Mouse (Mus musculus) forebrain, embryonic 11.5 days (tissue): ENCODE results near the gene Gpd2. TPM values are rescaled to one million over a fixed set of nuclear protein-coding genes. Genes with fewer than 3 reads are reported as not detected.

ENCODE experiments used
- ATAC-seq: fragments of 200-750 bp; cut with Nextera tagmentation; replicated peaks from 2 replicates; pipeline ENCODE4 v1.8.0; 2017; ENCODE audit warnings: moderate TSS enrichment; ENCODE audit not compliant: low FRiP score
- DNase-seq: peaks from one replicate; pipeline ENCODE4 v3.0.0-alpha.2; 2017; ENCODE audit warnings: low spot score
- H3K27ac ChIP-seq: fragments of 300-500 bp; sonication (generic); 2 replicates; pipeline ENCODE4 v1.5.1; 2014; ENCODE audit warnings: low read depth, low read length
- H3K27me3 ChIP-seq: fragments of 300-500 bp; sonication (generic); 2 replicates; pipeline ENCODE4 v1.6.1; 2014; ENCODE audit warnings: mild to moderate bottlenecking, low read length, mixed read lengths; ENCODE audit not compliant: control insufficient read depth, insufficient read depth
- H3K36me3 ChIP-seq: fragments of 300-500 bp; sonication (generic); 2 replicates; pipeline ENCODE4 v1.6.1; 2014; ENCODE audit warnings: mild to moderate bottlenecking, low read length, moderate library complexity, mixed read lengths; ENCODE audit not compliant: control insufficient read depth, insufficient read depth
- H3K4me1 ChIP-seq: fragments of 300-500 bp; sonication (generic); replicated peaks from 2 replicates; pipeline ENCODE4 v1.6.1; 2014; ENCODE audit warnings: low read length, mixed read lengths; ENCODE audit not compliant: control insufficient read depth, insufficient read depth
- H3K4me2 ChIP-seq: fragments of 300-500 bp; sonication (generic); 2 replicates; pipeline ENCODE4 v1.6.1; 2014; ENCODE audit warnings: low read depth, mild to moderate bottlenecking, low read length, moderate library complexity, mixed read lengths; ENCODE audit not compliant: severe bottlenecking
- H3K4me3 ChIP-seq: fragments of 300-500 bp; sonication (generic); 2 replicates; pipeline ENCODE4 v1.5.1; 2014; ENCODE audit warnings: low read depth, low read length
- H3K9ac ChIP-seq: fragments of 300-500 bp; sonication (generic); 2 replicates; pipeline ENCODE4 v1.6.1; 2014; ENCODE audit warnings: low read length
- H3K9me3 ChIP-seq: fragments of 300-500 bp; sonication (generic); 2 replicates; pipeline ENCODE4 v1.6.1; 2016; ENCODE audit warnings: low read length, mixed read lengths; ENCODE audit not compliant: control insufficient read depth
- WGBS: fragments of 180-500 bp; shearing (Covaris S2); extraction: QIAGEN DNeasy Blood & Tissue Kit; methylation state at CpG from one replicate; pipeline ENCODE4 v1.1.7; 2014; 5-methylcytosine and 5-hydroxymethylcytosine counted together
- polyA plus RNA-seq: library from polyadenylated mRNA; unstranded; fragments of >200 nt; fragmentation: Nextera tagmentation; extraction: Ambion mirVana; gene quantifications from 2 replicates; pipeline ENCODE4 v1.2.1, GENCODE M21; 2014

Gene Gpd2
- polyA plus RNA-seq, 1 experiment from 2014 or later: 29.0 TPM

DNA sequence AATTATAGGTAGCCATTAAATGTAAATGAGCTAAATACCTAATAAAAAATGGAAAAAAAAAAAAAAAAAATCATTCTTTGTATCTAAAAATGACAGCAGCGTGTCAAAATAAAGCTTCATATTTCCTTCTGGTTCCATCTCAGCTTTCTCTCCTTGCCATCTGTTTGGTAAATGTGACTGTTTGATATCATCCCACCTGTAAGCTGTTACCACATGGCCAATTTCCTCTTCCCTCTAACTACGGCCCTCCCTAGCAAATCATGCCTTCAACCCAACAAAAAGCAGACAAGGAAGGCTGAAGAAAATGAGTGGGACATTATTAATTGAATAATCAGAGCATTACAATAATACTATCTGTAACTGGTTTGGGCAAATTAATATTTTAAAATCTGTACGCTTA, 160.3 kb downstream of the Gpd2 start:
- 86% methylated on average over 3 of the region's 3 CpGs for WGBS
- DNase-seq: no peak
- Histone ChIP-seq H3K4me2 (no peak overlapping the region), H3K9ac (no peak overlapping the region), H3K27me3 (no peaks in the 10 kb centered on the region), H3K4me1 (no peaks in the 10 kb centered on the region), H3K36me3 (no peaks in the 10 kb centered on the region), H3K4me3 (no peak overlapping the region), H3K27ac (no peak overlapping the region), H3K9me3 (no peaks in the 10 kb centered on the region; the same call in 1 of the 2 replicates)
- no peak for ATAC-seq

DNA sequence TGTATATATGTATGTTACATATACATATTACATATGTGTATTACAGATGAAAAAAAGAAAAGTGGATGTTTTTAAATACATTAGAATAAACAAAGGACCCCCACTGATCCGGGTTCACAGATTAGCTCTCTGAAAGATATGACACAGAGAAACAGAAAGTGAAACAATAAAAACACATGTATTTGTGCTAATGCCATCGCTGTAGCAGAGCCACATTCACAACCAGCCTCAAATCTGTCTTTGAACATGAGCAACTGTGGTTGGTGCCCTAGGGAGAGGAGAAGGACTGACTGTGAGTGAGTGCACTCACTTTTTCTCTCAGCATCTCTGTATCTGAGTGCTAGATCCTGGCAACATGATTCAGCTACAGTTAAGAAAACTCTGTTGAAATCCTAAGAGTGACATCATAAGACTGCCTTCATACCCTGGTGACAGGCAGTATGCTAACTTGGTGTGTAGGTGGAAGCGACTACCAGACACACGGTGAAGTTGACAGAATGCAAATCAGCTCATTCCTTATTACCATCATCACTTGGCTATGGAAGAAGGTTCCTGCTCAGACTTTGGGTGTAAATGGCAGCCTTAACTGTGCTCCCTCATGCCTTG, 170.1 kb downstream of the Gpd2 start:
- H3K27me3 ChIP-seq: no peaks in the 10 kb centered on the region
- WGBS: 85% methylated on average over 4 of the region's 4 CpGs
- no peaks in the 10 kb centered on the region for H3K4me1 ChIP-seq
- no peak overlapping the region for H3K4me3 ChIP-seq
- DNase-seq (no peak), ATAC-seq (no peak)
- no peaks in the 10 kb centered on the region for H3K9me3 ChIP-seq
- no peak overlapping the region for H3K4me2 ChIP-seq
- no peak overlapping the region for H3K9ac ChIP-seq
- H3K36me3 ChIP-seq: no peaks in the 10 kb centered on the region
- no peak overlapping the region for H3K27ac ChIP-seq

DNA sequence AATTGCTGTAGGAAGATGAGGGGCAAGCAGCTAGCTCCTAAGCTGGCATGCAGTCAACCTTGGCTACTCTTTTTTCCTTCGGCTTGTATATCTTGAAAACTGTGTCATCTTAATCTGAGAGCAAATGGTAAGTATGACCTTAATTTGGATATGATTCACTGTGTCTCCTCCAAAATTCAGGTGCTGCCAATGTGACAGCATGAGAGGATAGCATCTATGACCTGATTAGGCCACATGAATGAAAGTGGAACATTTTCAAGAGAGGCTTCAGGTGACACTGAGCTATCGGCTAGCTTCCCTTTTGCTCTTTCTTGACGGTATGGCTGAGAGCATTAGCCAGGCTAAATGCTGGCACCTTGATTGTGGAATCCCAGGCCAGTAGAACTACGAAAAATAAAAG, 171.0 kb downstream of the Gpd2 start:
- Histone ChIP-seq H3K9ac (no peak overlapping the region), H3K4me3 (no peak overlapping the region), H3K4me2 (no peak overlapping the region), H3K36me3 (no peaks in the 10 kb centered on the region), H3K9me3 (no peaks in the 10 kb centered on the region), H3K27me3 (no peaks in the 10 kb centered on the region), H3K27ac (no peak overlapping the region), H3K4me1 (no peaks in the 10 kb centered on the region)
- 91% methylated on average over 4 of the region's 4 CpGs for WGBS
- DNase-seq (no peak), ATAC-seq (no peak)

DNA sequence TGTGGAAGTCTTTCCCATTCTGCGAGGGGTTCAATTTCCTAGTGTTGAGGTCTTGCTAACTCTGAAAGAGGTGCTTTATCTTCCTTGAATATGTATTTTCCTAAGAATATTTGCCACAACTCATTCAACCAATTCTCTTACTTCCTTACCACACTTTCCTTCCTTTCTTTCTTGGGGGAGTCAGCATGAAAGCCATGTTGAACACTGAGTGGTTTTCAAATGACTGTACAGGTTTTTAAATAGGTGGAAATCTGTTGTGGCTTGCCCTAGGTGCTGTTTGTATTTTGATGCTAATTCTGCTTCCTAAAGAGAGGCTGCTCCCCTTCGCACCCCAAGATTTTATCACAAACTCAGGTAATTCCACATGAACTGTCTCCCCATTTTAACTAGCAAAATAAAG, 174.1 kb downstream of the Gpd2 start:
- H3K4me3 ChIP-seq: no peak overlapping the region
- DNase-seq (no peak), ATAC-seq (no peak)
- no peaks in the 10 kb centered on the region for H3K9me3 ChIP-seq
- 91% methylated on average over 2 of the region's 2 CpGs for WGBS
- H3K9ac ChIP-seq: no peak overlapping the region
- H3K4me1 ChIP-seq: no peaks in the 10 kb centered on the region; the same call in 1 of the 2 replicates
- H3K27ac ChIP-seq: no peak overlapping the region
- no peak overlapping the region for H3K4me2 ChIP-seq
- no peaks in the 10 kb centered on the region for H3K27me3 ChIP-seq
- H3K36me3 ChIP-seq: no peaks in the 10 kb centered on the region

DNA sequence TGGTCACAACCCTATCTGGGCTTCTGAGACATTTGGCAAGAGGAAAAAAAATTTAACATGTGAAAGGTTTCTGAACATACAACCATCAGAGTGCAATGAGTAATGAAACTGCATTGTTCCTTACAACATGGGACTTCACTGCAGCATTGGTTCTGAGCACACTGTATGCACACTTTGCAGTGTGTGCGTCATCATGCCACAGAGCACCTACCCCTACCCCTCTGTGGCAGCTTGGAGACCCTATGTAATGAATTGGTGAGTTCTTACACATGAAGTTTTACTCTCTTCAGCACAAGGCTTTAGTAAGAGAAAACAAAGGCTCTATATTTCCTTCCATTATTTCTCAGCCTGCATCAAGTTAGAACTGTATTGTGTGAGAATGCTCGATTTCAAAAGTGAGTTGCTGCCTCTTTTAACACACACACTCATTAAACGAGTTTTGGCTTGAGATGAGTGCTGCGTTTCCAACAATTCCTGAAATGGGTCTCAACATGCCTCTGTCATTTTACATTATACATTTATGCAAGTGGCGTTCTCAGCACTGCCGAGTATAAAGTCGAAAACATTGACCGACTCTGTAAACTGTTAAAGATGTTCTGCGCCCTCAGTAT, 177.2 kb downstream of the Gpd2 start:
- no peak overlapping the region for H3K9ac ChIP-seq
- ATAC-seq (no peak), DNase-seq (no peak)
- WGBS: 77% methylated on average over 9 of the region's 9 CpGs
- H3K4me3 ChIP-seq: no peak overlapping the region
- no peaks in the 10 kb centered on the region for H3K36me3 ChIP-seq
- no peaks in the 10 kb centered on the region for H3K9me3 ChIP-seq
- H3K4me1 ChIP-seq: no peaks in the 10 kb centered on the region; the same call in 1 of the 2 replicates
- H3K4me2 ChIP-seq: no peak overlapping the region
- no peaks in the 10 kb centered on the region for H3K27me3 ChIP-seq
- no peak overlapping the region for H3K27ac ChIP-seq

DNA sequence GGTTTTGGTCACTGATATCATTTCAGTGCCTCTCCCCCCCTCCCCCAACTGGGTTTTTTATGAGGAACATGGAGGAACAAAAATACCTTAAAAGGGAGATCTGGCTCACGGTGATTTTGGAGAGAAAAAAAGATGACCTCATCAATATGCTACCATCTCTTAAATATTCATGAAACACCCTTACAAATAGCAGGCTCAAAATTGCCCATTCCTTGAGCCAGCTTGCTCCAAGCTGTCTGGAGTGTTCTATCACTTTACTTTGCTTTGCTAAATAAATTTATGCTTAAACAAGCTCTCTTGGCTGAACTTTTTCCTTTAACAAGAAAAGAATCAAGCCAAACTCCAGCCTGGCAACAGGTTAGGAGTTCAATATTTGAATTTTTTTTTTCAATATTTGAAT, 179.3 kb downstream of the Gpd2 start:
- H3K4me2 ChIP-seq: no peak overlapping the region
- no peaks in the 10 kb centered on the region for H3K9me3 ChIP-seq
- H3K4me1 ChIP-seq: no peaks in the 10 kb centered on the region; the same call in 1 of the 2 replicates
- no peak overlapping the region for H3K9ac ChIP-seq
- no peak overlapping the region for H3K4me3 ChIP-seq
- H3K27me3 ChIP-seq: no peaks in the 10 kb centered on the region
- no peak overlapping the region for H3K27ac ChIP-seq
- 67% methylated on average over 1 of the region's 1 CpGs for WGBS
- no peaks in the 10 kb centered on the region for H3K36me3 ChIP-seq
- ATAC-seq (no peak), DNase-seq (no peak)

Other genes starting within 250 kb of the Gpd2 start
- 14.9 and 15.7 TPM in 2 replicates for gene Nr4a2, start 113.6 kb upstream of the Gpd2 start, polyA plus RNA-seq